Mouse (Mus musculus) limb, embryonic 14.5 days (tissue): Measurements from ENCODE around the gene Phf1. TPM values are rescaled to one million over a fixed set of nuclear protein-coding genes. Genes with fewer than 3 reads are reported as not detected.

Source experiments
- ATAC-seq: fragments of 200-750 bp; cut with Nextera tagmentation; 2 replicates; pipeline ENCODE4 v1.8.0; 2017; ENCODE audit warnings: low read depth, moderate number of reproducible peaks, moderate TSS enrichment; ENCODE audit not compliant: low FRiP score
- DNase-seq: peaks from one replicate; pipeline ENCODE4 v3.0.0-alpha.2; 2015; ENCODE audit warnings: low spot score
- H3K27ac ChIP-seq: fragments of 300-500 bp; sonication (generic); replicated peaks from 2 replicates; pipeline ENCODE4 v1.5.1; 2014; ENCODE audit warnings: low read depth, mild to moderate bottlenecking, low read length, moderate library complexity, mixed read lengths
- H3K27me3 ChIP-seq: fragments of 300-500 bp; sonication (generic); 2 replicates; pipeline ENCODE4 v1.6.1; 2014; ENCODE audit warnings: low read length, mixed read lengths; ENCODE audit not compliant: control insufficient read depth, insufficient read depth
- H3K36me3 ChIP-seq: fragments of 300-500 bp; sonication (generic); 2 replicates; pipeline ENCODE4 v1.6.1; 2014; ENCODE audit warnings: mild to moderate bottlenecking, low read length, moderate library complexity, mixed read lengths; ENCODE audit not compliant: control insufficient read depth, insufficient read depth
- H3K4me1 ChIP-seq: fragments of 300-500 bp; sonication (generic); 2 replicates; pipeline ENCODE4 v1.6.1; 2014; ENCODE audit warnings: antibody characterized with exemption, low read length, mixed read lengths; ENCODE audit not compliant: control insufficient read depth, insufficient read depth
- H3K4me2 ChIP-seq: fragments of 300-500 bp; sonication (generic); replicated peaks from 2 replicates; pipeline ENCODE4 v1.6.1; 2014; ENCODE audit warnings: low read depth, mild to moderate bottlenecking, low read length, moderate library complexity; ENCODE audit not compliant: severe bottlenecking
- H3K4me3 ChIP-seq: fragments of 300-500 bp; sonication (generic); replicated peaks from 2 replicates; pipeline ENCODE4 v1.5.1; 2014; ENCODE audit warnings: low read length
- H3K9ac ChIP-seq: fragments of 300-500 bp; sonication (generic); 2 replicates; pipeline ENCODE4 v1.6.1; 2014; ENCODE audit warnings: mild to moderate bottlenecking, low read depth, low read length, moderate library complexity; ENCODE audit not compliant: severe bottlenecking
- H3K9me3 ChIP-seq: fragments of 300-500 bp; sonication (generic); 2 replicates; pipeline ENCODE4 v1.6.1; 2016; ENCODE audit warnings: low read length; ENCODE audit not compliant: control insufficient read depth
- POLR2A ChIP-seq: fragments of 200-500 bp; IDR thresholded peaks from 2 replicates; pipeline ENCODE4 v1.8.0; 2012; ENCODE audit warnings: inconsistent platforms, mild to moderate bottlenecking, moderate library complexity, borderline replicate concordance; ENCODE audit not compliant: insufficient read depth, insufficient read length; ENCODE audit errors: extremely low read depth
- WGBS: fragments of 180-500 bp; shearing (Covaris S2); extraction: QIAGEN DNeasy Blood & Tissue Kit; methylation state at CpG from one replicate; pipeline ENCODE4 v1.1.7; 2014; 5-methylcytosine and 5-hydroxymethylcytosine counted together
- polyA plus RNA-seq, 2 experiments: library from polyadenylated mRNA; depleted of rRNA in 1 of 2; stranded (reverse) in 1 of 2; unstranded in 1 of 2; fragments of >200 nt; fragmentation: Nextera tagmentation in 1 of 2; extraction: Ambion mirVana in 1 of 2; gene quantifications; 2 replicates each; pipeline versions ENCODE4 v1.2.1 to v1.2.3; 2012 to 2014

Gene Phf1
- polyA plus RNA-seq, 2 experiments: 12.8 to 56.6 TPM

DNA sequence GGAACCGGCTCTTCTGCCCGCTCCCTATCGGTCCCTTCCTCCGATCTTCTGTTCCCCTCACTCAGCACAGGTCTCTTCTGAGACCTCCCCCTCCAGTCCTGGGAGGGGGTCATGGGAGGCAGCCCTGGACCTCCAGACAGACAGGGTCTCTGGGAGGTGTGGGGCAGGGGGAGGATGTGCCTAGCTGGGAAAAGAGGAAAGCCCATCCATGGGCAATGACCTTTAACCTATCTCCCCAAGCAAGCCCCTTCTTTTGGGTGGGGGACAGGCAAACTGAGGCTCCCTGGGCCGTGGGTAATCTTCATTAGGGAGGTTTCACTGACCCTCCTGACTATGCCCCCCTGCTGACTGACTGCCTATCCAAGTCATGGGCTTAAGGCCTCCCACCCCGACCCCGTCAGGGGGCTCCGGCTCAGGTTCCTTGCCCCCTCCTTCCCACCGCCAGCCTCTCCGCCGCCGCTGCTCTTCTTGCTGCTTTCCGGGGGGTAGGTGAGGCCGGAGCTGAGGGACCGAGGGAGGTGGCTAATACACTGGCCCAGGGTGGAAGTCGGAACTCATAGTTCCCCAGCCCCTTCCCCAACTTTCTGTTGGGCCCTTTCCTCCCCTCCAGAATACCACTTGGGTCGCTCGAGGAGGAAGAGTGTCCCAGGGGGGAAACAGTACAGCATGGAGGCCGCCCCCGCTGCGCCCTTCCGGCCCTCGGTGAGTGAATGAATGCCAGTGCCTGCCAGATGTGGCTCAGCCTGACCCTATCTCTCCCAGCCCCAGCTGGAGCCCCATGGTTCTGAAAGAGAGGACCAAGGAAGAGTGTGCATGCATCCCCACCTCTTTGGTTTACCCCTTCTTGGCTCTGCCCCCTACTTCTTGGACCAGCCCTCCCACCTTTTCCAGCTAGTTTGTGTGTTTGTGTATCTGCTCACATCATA is 19.4 kb downstream of the Phf1 start:
- Histone ChIP-seq H3K36me3 (peaks cover 27% of the 10 kb centered on the region), H3K27me3 (no peaks in the 10 kb centered on the region), H3K4me3 (peak overlapping the region; percentile 37), H3K27ac (peak overlapping the region; percentile 55), H3K4me2 (peak overlapping the region; percentile 63), H3K4me1 (peaks cover 55% of the 10 kb centered on the region), H3K9me3 (no peaks in the 10 kb centered on the region), H3K9ac (peak overlapping the region; percentile 40)
- ATAC-seq: no peak
- no peak for TF ChIP-seq POLR2A
- DNase-seq: no peak
- WGBS: 6% methylated on average over 23 of the region's 23 CpGs

- Histone ChIP-seq H3K4me1 (peaks cover 49% of the 10 kb centered on the region), H3K27me3 (no peaks in the 10 kb centered on the region), H3K27ac (no peak overlapping the region), H3K4me2 (peak overlapping the region; percentile 63), H3K9ac (peak overlapping the region; percentile 34), H3K4me3 (peak overlapping the region; percentile 37), H3K36me3 (peaks cover 37% of the 10 kb centered on the region), H3K9me3 (no peaks in the 10 kb centered on the region)
- 18% methylated on average over 6 of the region's 6 CpGs for WGBS
- no peak for ATAC-seq
- no peak for DNase-seq
- no peak for TF ChIP-seq POLR2A
Measured at GRCm38 (mm10) chr17:26953201-26953600, 20.3 kb downstream of the Phf1 start.

- TF ChIP-seq POLR2A: no peak
- peak overlapping the region; percentile 63 for H3K4me2 ChIP-seq
- no peaks in the 10 kb centered on the region for H3K27me3 ChIP-seq
- peak overlapping the region; percentile 18; the same call in 1 of the 2 replicates for H3K4me3 ChIP-seq
- no peaks in the 10 kb centered on the region for H3K9me3 ChIP-seq
- WGBS: 14% methylated on average over 15 of the region's 16 CpGs
- peak overlapping the region; percentile 34 for H3K9ac ChIP-seq
- H3K27ac ChIP-seq: no peak overlapping the region
- DNase-seq (no peak), ATAC-seq (no peak)
- H3K4me1 ChIP-seq: peaks cover 49% of the 10 kb centered on the region
- H3K36me3 ChIP-seq: peaks cover 41% of the 10 kb centered on the region
Measured at GRCm38 (mm10) chr17:26953726-26954125, 20.9 kb downstream of the Phf1 start.

GRCm38 (mm10) chr17:26956309-26956708 is 23.5 kb downstream of the Phf1 start:
- Histone ChIP-seq H3K4me1 (peaks cover 27% of the 10 kb centered on the region), H3K27ac (no peak overlapping the region), H3K4me2 (no peak overlapping the region), H3K27me3 (no peaks in the 10 kb centered on the region), H3K9ac (no peak overlapping the region), H3K36me3 (peaks cover 67% of the 10 kb centered on the region), H3K4me3 (no peak overlapping the region), H3K9me3 (no peaks in the 10 kb centered on the region)
- WGBS: 86% methylated on average over 5 of the region's 5 CpGs
- ATAC-seq (no peak), DNase-seq (no peak)
- no peak for TF ChIP-seq POLR2A

GRCm38 (mm10) chr17:26956895-26957294 is 24.0 kb downstream of the Phf1 start:
- Histone ChIP-seq H3K4me2 (no peak overlapping the region), H3K27ac (no peak overlapping the region), H3K4me3 (no peak overlapping the region), H3K9me3 (no peaks in the 10 kb centered on the region), H3K4me1 (peaks cover 23% of the 10 kb centered on the region), H3K27me3 (no peaks in the 10 kb centered on the region), H3K36me3 (peaks cover 73% of the 10 kb centered on the region), H3K9ac (no peak overlapping the region)
- no peak for ATAC-seq
- 87% methylated on average over 18 of the region's 18 CpGs for WGBS
- DNase-seq: no peak
- no peak for TF ChIP-seq POLR2A
